Mouse (Mus musculus): ENCODE results near the gene Hltf.
"Not testable (repeated sequence)": the region's sequence is repeated elsewhere in the genome, so short reads cannot be mapped to it uniquely, and the experiment has no call there.

Gene Hltf

GRCm38 (mm10) chr3:20104776-20105175 is 47.2 kb downstream of the Hltf start:
- no peak for DNase-seq

- DNase-seq = no peak
These were observed 51.3 kb downstream of the Hltf start for GRCm38 (mm10) chr3:20108881-20109280.

DNA sequence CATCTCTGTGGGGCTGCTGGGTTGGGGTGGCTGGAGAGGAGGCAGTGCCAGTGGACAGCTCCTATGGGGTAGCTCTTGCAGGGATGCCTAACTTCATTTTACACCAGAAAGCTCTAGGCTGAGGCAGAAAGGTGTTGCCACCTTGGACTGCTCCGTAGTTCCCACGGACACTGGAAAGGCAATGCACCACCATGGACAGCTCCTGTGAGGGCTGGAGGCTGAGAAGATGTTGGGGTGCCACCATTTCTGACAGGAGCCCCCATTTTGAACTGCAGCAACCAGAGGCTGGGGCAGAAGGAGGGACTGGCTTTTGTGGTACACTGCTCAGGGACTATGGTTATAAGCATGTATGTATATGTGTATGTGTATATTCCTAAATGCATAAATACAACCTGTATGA is 54.3 kb downstream of the Hltf start:
- DNase-seq = no peak

GRCm38 (mm10) chr3:20119044-20119591 is 61.5 kb downstream of the Hltf start:
- no peak for DNase-seq

DNA sequence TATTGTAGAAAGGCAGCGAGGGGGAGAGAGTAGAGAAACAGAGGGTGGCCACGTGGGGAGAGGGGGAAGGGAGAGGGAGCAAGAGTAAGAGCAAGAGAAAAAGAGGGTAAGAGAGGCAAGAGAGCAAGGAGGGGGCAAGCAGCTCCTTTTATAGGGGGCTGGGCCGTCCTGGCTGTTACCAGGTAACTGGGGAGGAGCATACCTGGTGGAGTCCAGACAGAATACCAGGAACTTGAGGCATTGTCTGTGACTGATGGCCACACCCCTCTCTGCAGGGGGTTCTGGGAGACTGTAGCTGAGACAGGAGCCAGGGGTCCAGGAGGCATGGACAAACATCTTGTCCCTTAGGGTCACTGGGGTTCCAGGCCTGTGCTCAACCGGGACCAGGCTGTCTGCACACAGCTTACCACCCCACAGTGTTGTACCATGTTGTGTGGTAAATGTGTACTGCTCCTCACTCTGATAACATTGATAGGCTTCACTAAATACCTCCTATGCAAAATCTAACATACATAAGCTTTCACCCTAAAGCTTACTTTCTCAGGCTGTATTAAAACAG is 62.2 kb downstream of the Hltf start:
- no peak for DNase-seq

- DNase-seq = not testable (repeated sequence)
These were observed 64.0 kb downstream of the Hltf start for GRCm38 (mm10) chr3:20121582-20121981.

GRCm38 (mm10) chr3:20125604-20126003 is 68.0 kb downstream of the Hltf start:
- DNase-seq = no peak

- DNase-seq = no peak
These were observed 69.5 kb downstream of the Hltf start for GRCm38 (mm10) chr3:20127047-20127595.

DNA sequence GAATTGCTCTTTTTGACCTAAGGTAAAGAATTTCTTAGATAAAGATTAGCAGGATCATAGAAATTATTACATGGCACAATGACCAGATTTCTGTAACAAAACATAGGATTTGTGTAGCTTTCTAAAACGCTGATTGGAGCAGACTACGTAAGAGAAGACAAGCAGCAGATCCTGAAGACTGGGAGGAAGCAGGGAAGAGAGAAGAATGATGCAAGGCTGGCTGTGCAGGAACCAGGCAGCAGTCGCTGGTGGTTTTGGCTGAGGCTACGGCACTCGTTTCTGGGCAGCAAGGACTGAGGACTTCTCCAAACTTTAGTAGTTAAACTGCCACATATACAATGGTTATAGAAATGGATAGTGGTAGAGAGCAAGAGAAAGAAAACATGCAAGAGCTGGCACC is 71.9 kb downstream of the Hltf start:
- DNase-seq = no peak

DNA sequence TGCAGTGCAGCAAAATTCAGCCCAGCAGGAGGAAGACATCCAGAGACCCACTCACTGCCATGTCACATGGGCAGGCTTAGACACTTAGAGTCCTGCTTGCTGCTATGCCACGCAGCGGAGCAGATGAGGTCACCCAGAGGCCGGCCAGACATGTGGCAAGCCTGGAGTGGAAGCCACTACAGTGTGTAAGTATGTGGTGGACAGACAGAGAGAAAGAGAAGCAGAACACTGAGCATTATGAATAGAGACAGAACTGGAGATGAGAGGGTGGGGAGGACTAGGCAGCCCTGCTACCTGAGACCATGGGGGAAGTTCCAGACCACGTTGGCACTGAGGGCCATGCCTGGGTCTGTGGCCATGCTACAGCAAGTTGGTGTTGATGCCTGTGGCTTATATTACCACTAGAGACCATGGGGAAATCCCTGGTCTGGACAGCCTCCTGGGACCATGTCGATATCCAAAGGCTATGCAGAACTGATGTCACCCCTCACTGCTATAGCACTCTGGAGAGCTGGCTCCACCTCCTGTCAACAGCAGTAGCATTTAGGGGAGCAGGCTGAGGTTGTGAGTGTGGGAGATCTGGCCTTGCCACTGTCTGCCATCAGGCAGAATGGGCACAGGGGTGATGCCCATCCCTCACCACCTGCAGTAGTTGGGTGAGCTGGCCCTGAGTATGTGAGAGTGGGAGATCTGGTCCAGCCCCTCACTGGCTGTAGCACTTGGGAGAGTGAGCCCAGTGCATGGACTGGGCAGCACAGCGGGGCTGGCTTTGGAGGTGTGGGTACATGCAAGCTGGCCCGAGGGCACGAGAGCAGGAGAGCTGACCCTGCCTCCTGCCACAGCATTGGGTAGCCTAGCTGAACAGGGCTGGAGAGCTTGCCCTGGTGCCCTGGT is 73.1 kb downstream of the Hltf start:
- peak; percentile 18 for DNase-seq

DNA sequence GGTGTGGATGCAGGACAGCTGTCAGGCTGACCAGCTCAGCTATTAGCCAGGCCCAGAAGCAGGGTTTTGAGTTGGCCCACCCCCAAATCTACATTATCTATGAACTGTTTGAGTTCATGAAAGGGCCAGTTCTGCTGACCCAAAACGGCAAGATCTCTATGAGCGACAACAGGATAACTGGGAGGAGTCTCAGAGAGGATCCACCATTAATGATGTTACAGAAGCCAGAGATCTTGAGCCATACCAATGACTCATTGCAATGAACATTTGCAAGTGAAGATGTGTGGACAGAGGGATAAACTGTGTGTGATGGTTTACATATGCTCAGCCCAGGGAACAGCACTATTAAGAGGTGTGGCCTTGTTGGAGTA is 73.7 kb downstream of the Hltf start:
- peak; percentile 59 for DNase-seq

DNA sequence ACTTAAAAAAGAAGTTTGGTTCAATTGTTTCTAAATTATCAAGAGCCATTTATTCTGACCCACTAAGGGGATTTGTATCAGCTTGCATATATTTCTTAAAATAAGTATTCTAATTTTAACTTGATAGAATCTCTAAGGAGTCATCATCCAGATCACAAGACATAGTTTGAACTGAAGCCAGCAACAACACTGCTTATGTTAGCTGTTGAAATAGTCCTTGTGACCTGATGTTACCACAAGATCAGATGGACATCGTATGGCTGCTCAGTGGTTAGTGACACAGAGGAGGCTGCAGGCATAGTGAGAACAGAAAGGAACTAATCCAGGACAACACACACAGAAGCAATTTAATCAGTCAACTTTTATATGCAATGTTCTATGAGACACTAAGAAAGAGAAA is 75.1 kb downstream of the Hltf start:
- peak; percentile 26 for DNase-seq

GRCm38 (mm10) chr3:20133745-20134144 is 76.1 kb downstream of the Hltf start:
- DNase-seq = no peak

DNA sequence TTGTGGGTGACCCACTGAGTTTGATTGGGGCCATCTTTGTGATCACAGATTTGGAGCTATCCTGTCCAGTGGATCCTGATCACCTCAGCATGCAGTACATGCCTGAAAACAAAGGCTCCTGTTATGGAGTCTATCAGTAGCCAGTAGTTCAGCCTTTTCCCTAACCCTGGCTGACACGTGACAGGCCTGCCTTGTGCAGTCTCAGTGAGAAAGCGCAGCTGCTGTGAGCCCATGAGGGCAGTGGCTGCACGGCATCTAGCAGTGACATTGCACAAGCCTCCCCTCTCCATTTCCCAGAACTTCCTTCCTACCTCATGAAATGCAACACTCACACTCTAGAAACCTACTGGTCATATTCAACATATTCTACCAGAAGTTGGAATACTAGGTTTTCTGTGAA is 76.9 kb downstream of the Hltf start:
- peak; percentile 39 for DNase-seq

DNA sequence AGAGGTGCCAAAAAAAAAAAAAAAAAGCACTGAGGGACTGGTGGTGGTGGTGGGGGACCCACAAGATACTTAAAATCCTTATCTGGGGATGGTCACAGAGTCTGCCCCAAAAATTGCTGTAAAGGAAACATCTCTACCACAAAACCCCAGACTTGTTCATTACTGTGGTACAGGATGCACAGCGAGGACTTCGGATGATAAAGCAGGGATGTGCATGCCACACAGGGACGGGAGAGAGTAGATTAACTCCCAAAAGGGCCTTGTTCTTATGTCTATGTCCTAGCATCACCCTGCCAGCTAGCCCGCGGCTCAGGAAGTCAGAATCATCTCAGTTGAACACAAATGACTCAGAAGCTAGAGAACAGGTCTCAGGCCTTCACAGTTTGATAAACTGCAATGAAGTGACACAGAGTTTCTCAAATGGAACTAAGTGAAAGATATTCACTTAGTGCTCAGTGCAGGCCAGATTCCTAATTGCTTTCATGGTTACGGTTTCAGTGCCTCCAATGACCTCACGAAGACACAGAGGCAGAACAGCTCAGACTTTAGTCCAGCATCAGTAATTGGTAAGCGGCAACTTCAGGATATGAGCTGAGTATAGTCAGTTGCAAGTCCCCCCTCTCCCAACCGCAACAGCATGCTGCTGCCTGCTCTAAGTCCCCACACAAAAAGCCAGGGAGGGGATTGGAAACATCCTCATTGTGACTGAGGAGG is 79.4 kb downstream of the Hltf start:
- DNase-seq = no peak

- no peak for DNase-seq
These were observed 83.6 kb downstream of the Hltf start for GRCm38 (mm10) chr3:20141240-20141639.

DNA sequence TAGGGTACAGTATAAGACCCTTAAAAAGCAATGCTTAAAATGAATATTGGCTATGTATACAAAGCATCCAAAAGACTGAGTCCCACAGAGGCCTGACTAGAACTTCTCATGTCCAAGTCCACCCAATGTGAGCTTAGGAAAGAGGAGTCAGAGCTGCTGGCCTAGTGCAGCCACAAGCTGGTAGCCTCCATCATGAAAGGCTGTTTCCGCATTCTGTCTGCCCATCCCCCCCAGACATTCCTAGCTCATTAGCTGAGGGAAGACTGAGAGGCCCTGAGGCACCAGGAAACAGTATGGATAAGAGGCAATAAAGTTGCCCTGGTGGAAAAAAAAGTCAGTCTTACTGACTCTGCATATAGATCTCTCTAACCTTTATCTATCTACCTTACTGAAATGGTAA is 84.1 kb downstream of the Hltf start:
- DNase-seq = no peak

DNA sequence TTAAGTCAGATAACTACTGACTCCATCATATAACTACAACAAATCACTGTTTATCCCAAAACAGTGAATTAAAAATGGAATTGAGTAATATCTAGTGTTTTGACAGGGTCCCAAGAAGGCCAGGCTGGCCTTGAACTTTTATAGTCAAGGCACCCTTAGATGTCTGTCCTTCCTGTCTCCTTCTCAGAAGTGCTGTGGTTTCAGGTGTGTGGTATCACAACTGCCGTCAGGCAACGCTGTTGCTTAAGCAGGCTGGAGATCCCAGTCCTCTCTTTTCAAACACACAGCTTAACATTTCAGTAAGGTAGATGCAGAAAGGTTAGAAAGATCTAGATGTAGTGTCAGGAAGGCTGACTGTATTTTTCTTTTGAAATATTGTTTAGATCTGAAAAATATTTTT is 84.5 kb downstream of the Hltf start:
- DNase-seq = no peak

DNA sequence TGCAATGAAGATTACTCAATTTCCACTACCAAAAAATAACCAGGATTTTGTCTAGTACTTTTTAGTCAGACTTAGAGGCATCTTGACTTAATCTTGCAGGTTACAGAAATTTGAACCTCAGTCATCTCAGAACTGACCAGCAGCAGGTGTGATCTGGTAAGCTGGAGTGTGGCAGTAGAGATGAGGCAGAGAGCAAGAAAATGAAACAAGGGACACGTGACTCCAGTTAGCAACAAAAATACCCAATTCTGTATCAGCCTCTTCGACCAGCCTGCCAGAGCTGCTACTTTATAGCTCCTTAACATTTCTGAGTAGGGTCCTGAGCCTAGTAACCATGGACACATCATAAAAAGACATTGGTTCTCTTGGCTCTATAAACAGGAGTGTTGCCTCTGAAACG is 85.0 kb downstream of the Hltf start:
- DNase-seq = no peak

- no peak for DNase-seq
These were observed 86.1 kb downstream of the Hltf start for GRCm38 (mm10) chr3:20143726-20144125.

DNA sequence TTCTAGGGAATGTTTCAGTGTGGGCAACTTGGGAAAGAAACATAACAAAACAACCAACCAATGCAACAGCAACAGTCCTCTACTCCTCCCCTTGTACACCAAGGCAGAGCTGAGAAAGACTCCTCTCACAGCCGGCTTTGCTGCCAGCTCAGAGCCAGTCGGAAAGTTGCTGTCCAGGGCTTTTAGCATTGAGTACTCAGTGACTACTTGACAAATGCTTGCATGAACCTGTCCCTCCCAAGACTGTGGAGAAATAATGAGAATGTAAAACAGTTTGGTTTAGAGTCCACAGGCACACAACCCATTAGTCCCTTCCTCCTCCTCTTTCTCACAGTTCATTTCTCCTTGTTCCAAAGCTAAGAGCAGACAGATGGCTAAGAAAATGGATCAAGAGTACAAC is 86.8 kb downstream of the Hltf start:
- no peak for DNase-seq

DNA sequence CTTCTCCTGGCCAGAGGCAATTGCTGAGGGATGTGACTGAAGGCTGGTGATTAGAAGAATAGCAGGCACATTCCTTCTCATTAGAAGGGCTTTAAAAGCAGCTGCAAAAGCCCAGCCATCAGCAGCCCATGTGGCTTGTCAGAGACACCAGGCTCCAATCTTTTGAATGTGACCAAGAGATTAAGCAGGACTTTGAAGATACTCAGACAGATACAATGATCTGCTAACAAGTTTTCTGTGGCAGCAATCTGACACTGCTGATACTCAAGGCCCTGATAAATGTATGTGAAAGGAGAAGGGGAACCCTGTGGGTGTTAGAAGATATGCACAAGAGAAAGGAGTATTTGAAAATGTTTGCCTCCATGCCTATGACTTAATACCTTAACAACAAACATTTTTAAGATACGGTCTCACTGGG is 88.1 kb downstream of the Hltf start:
- DNase-seq = no peak

- DNase-seq = no peak
These were observed 89.3 kb downstream of the Hltf start for GRCm38 (mm10) chr3:20146884-20147395.
